Mouse (Mus musculus): ENCODE data around the gene Atp5f1.

DNA sequence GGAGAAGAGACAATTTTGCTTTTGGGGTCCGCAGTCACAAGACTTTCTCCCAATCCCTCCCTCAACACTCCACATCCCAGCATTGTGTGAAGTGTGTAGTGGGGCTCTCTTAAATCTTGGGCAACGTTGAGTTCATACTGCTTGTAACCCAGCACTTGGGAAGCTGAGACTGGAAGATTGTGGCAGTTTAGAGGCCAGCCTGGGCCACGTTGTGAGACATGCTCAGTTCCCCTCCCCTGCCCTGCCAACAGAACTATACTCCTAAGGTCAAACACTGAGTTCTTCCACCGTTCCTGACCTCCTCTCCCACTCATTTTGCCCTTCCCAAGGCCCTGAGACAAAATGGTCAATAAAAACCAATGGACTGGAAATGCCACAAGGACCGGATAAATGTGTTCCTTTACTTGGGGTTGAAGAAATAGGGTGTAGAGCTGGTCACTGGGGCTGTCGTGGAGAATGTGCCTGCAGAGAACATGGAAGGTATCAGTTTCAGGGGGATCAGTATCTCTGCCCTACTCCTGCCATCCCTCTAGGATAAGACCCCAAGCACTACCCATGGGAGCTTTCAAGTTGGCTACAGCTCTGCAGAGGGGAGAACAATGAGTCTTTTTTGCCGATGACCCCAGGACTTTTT, 32.2 kb downstream of the Atp5f1 start:
- TF ChIP-seq POLR2A (IDR thresholded peaks at IDR 0.05; ENCODE audit: low read depth, low read length) (no peak), CTCF (IDR thresholded peaks at IDR 0.05; ENCODE audit: extremely low read depth, insufficient read depth, insufficient read length, insufficient replicate concordance) (no peak)

All from spleen, adult 2 months (tissue).